Mouse (Mus musculus) intestine, embryonic 15.5 days (tissue): ENCODE data around the gene E030018B13Rik. TPM values are rescaled to one million over a fixed set of nuclear protein-coding genes. Genes with fewer than 3 reads are reported as not detected.

Experiments used
- ATAC-seq: fragments of 200-750 bp; cut with Nextera tagmentation; 2 replicates; pipeline ENCODE4 v1.8.0; 2017; ENCODE audit warnings: moderate TSS enrichment, moderate library complexity
- H3K27ac ChIP-seq: fragments of 300-500 bp; sonication (generic); 2 replicates; pipeline ENCODE4 v1.5.1; 2015; ENCODE audit warnings: mild to moderate bottlenecking, inconsistent platforms
- H3K27me3 ChIP-seq: fragments of 300-500 bp; sonication (generic); replicated peaks from 2 replicates; pipeline ENCODE4 v1.6.1; 2015; ENCODE audit warnings: inconsistent platforms
- H3K36me3 ChIP-seq: fragments of 300-500 bp; sonication (generic); 2 replicates; pipeline ENCODE4 v1.6.1; 2015; ENCODE audit warnings: inconsistent platforms
- H3K4me1 ChIP-seq: fragments of 300-500 bp; sonication (generic); replicated peaks from 2 replicates; pipeline ENCODE4 v1.6.1; 2015; ENCODE audit warnings: inconsistent platforms
- H3K4me2 ChIP-seq: fragments of 300-500 bp; sonication (generic); replicated peaks from 2 replicates; pipeline ENCODE4 v1.6.1; 2015; ENCODE audit warnings: mild to moderate bottlenecking, inconsistent platforms
- H3K4me3 ChIP-seq: fragments of 300-500 bp; sonication (generic); replicated peaks from 2 replicates; pipeline ENCODE4 v1.5.1; 2015; ENCODE audit warnings: inconsistent platforms
- H3K9ac ChIP-seq: fragments of 300-500 bp; sonication (generic); 2 replicates; pipeline ENCODE4 v1.6.1; 2015; ENCODE audit warnings: inconsistent platforms
- H3K9me3 ChIP-seq: fragments of 300-500 bp; sonication (generic); 2 replicates; pipeline ENCODE4 v1.6.1; 2016; ENCODE audit warnings: inconsistent platforms
- WGBS: fragments of 180-500 bp; shearing (Covaris S2); methylation state at CpG from one replicate; pipeline ENCODE4 v1.1.7; 2015; 5-methylcytosine and 5-hydroxymethylcytosine counted together
- polyA plus RNA-seq: library from polyadenylated mRNA; unstranded; fragments of >200 nt; fragmentation: Nextera tagmentation; extraction: Ambion mirVana; gene quantifications from 2 replicates; pipeline ENCODE4 v1.2.1, GENCODE M21; 2015

Gene E030018B13Rik
- polyA plus RNA-seq, 1 experiment from 2014 or later, result not detected

GRCm38 (mm10) chr7:63965635-63966418 is 49.2 kb downstream of the E030018B13Rik start:
- Histone ChIP-seq H3K27me3 (no peaks in the 10 kb centered on the region), H3K4me1 (no peaks in the 10 kb centered on the region), H3K27ac (no peak overlapping the region), H3K4me3 (no peak overlapping the region), H3K4me2 (no peak overlapping the region), H3K36me3 (no peaks in the 10 kb centered on the region), H3K9ac (no peak overlapping the region), H3K9me3 (no peaks in the 10 kb centered on the region)
- no peak for ATAC-seq
- WGBS, result 73% methylated on average over 5 of the region's 5 CpGs

- Histone ChIP-seq H3K27ac (no peak overlapping the region), H3K27me3 (no peaks in the 10 kb centered on the region), H3K36me3 (no peaks in the 10 kb centered on the region), H3K4me3 (no peak overlapping the region), H3K9ac (no peak overlapping the region), H3K4me1 (no peaks in the 10 kb centered on the region), H3K4me2 (no peak overlapping the region), H3K9me3 (no peaks in the 10 kb centered on the region)
- no peak for ATAC-seq
- 66% methylated on average over 3 of the region's 3 CpGs for WGBS
Observed at GRCm38 (mm10) chr7:63969941-63970340, 53.3 kb downstream of the E030018B13Rik start.

Other genes starting within 250 kb of the E030018B13Rik start
- 25.9 and 26.7 TPM in 2 replicates for gene Klf13, start 22.1 kb downstream of the E030018B13Rik start, polyA plus RNA-seq
- not detected in 2 replicates for gene Trpm1, start 237.0 kb downstream of the E030018B13Rik start, polyA plus RNA-seq